Mouse (Mus musculus) ES-E14 (cell line): ENCODE data around the gene Prkag2. TPM values are rescaled to one million over a fixed set of nuclear protein-coding genes. Genes with fewer than 3 reads are reported as not detected.
A peak's percentile ranks its signal among the peaks of the same experiment; 100 is the strongest.

Experiments used
- DNase-seq: peaks from one replicate; pipeline ENCODE4 v3.0.0-alpha.2; 2013; ENCODE audit warnings: low read depth, low spot score
- H3K27ac ChIP-seq: 2 replicates; pipeline ENCODE4 v1.5.1; 2012; ENCODE audit warnings: low read depth, mild to moderate bottlenecking, low read length, moderate library complexity, mixed read lengths; ENCODE audit not compliant: poor library complexity, insufficient read depth, severe bottlenecking
- H3K36me3 ChIP-seq: 2 replicates; pipeline ENCODE4 v1.6.1; 2012; ENCODE audit warnings: mild to moderate bottlenecking, low read length, moderate library complexity, mixed read lengths; ENCODE audit not compliant: control insufficient read depth, poor library complexity, insufficient read depth, severe bottlenecking
- H3K4me1 ChIP-seq, 2 experiments: fragments of 150-350 bp in 1 of 2; sonication (generic) in 1 of 2; 2 replicates each; pipeline ENCODE4 v1.6.1; 2012; ENCODE audit warnings: low read length in 2 of 2, mild to moderate bottlenecking in 1 of 2, mixed read lengths in 1 of 2; ENCODE audit not compliant: control insufficient read depth in 2 of 2, insufficient read depth in 2 of 2, poor library complexity in 1 of 2
- H3K4me3 ChIP-seq, 2 experiments: fragments of 150-350 bp in 1 of 2; sonication (generic) in 1 of 2; 2 replicates each; pipeline ENCODE4 v1.5.1; 2012; ENCODE audit warnings: low read length in 2 of 2, low read depth in 1 of 2, mild to moderate bottlenecking in 1 of 2, mixed read lengths in 1 of 2; ENCODE audit not compliant: insufficient read depth in 1 of 2, poor library complexity in 1 of 2, severe bottlenecking in 1 of 2
- H3K9ac ChIP-seq: 2 replicates; pipeline ENCODE4 v1.6.1; 2012; ENCODE audit warnings: low read depth, mild to moderate bottlenecking, low read length, mixed read lengths; ENCODE audit not compliant: poor library complexity, insufficient read depth, severe bottlenecking
- H3K9me3 ChIP-seq: fragments of 150-350 bp; sonication (generic); 2 replicates; pipeline ENCODE4 v1.6.1; 2012; ENCODE audit warnings: low read depth, mild to moderate bottlenecking, low read length; ENCODE audit not compliant: control insufficient read depth, insufficient read depth
- CHD2 ChIP-seq: IDR thresholded peaks from 2 replicates; pipeline ENCODE4 v1.6.1; 2014; ENCODE audit warnings: mild to moderate bottlenecking, low read depth, low read length, inconsistent platforms
- HCFC1 ChIP-seq: IDR thresholded peaks from 2 replicates; pipeline ENCODE4 v1.6.1; 2012; ENCODE audit warnings: low read length, inconsistent platforms, borderline replicate concordance; ENCODE audit not compliant: insufficient read depth
- MAFK ChIP-seq: IDR thresholded peaks from 2 replicates; pipeline ENCODE4 v1.6.1; 2014; ENCODE audit warnings: mild to moderate bottlenecking, low read depth, low read length, inconsistent platforms; ENCODE audit not compliant: insufficient read depth
- ZC3H11A ChIP-seq: IDR thresholded peaks from 2 replicates; pipeline ENCODE4 v1.6.1; 2012; ENCODE audit warnings: low read depth, mild to moderate bottlenecking, inconsistent platforms, low read length, borderline replicate concordance
- ZNF384 ChIP-seq: IDR thresholded peaks from 2 replicates; pipeline ENCODE4 v1.6.1; 2012; ENCODE audit warnings: low read depth, low read length, inconsistent platforms
- in situ Hi-C, 2 experiments: fragments of 600-800 bp; cut with MboI; formaldehyde crosslinking; loops; one replicate each; pipeline ENCODE4 v1.15.1; 2025; ENCODE audit warnings: low sequenced_read_pairs in 2 of 2, inconsistent platforms in 1 of 2; ENCODE audit not compliant: unreplicated experiment in 2 of 2
- total RNA-seq: library from RNA; depleted of rRNA; stranded (reverse); fragments of 300-350 nt; gene quantifications from 2 replicates; pipeline ENCODE4 v1.2.3, GENCODE M21; 2012

Gene Prkag2
- total RNA-seq, 1 experiment, result 10.5 TPM

DNA sequence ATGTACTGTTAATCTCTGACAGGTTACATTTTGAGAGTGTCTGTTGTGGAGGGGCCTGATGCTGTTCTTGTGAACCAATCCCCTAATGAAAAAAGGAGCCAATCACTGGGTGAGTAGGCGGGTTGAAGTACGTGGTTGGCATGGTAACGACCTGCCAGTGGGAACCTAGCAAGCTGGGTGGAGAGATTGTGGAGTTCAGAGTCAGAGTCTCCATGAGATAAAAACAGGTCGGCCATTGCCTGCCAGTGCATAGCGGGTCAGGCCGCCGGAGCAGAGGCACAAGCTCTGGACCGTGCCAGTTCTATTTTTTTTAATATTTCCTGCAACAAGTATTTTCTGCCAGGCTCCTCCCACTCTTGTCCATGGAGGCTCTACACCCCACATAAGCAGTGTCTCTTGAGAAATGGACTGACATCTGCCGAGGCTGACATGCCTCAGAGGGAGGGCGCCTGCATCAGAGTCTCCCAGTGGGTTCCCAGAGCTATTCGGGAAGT lies 230.6 kb downstream of the Prkag2 start:
- peak; percentile 24 for DNase-seq
- in situ Hi-C loops, result no loop called here
- H3K36me3 ChIP-seq, result peaks cover 3% of the 10 kb centered on the region

GRCm38 (mm10) chr5:24863804-24864203 lies 236.6 kb downstream of the Prkag2 start:
- in situ Hi-C loops, result no loop called here
- no peak overlapping the region for H3K27ac ChIP-seq
- peaks cover under 1% of the 10 kb centered on the region; the same call in 1 of the 2 replicates for H3K36me3 ChIP-seq
- no peak overlapping the region for H3K9ac ChIP-seq
- TF ChIP-seq ZC3H11A (no peak), CHD2 (no peak), MAFK (no peak), HCFC1 (no peak), ZNF384 (no peak)
- no peak for DNase-seq
- peak overlapping the region in 1 of 2 experiments; percentile 26; a peak in 1 of 4 replicates for H3K4me3 ChIP-seq
- H3K4me1 ChIP-seq, result no peaks in the 10 kb centered on the region
- H3K9me3 ChIP-seq, result no peaks in the 10 kb centered on the region

More for the DNA sequence above, 230.6 kb downstream of the Prkag2 start:
- peaks cover 0 to 4% of the 10 kb centered on the region in 2 experiments; a peak in 1 of 4 replicates for H3K4me1 ChIP-seq
- TF ChIP-seq ZC3H11A, result no peak
- TF ChIP-seq ZNF384, result no peak
- no peak for TF ChIP-seq CHD2
- TF ChIP-seq HCFC1, result no peak
- H3K27ac ChIP-seq, result no peak overlapping the region
- no peak overlapping the region for H3K9ac ChIP-seq
- H3K9me3 ChIP-seq, result no peaks in the 10 kb centered on the region
- H3K4me3 ChIP-seq, result no peak overlapping the region

DNA sequence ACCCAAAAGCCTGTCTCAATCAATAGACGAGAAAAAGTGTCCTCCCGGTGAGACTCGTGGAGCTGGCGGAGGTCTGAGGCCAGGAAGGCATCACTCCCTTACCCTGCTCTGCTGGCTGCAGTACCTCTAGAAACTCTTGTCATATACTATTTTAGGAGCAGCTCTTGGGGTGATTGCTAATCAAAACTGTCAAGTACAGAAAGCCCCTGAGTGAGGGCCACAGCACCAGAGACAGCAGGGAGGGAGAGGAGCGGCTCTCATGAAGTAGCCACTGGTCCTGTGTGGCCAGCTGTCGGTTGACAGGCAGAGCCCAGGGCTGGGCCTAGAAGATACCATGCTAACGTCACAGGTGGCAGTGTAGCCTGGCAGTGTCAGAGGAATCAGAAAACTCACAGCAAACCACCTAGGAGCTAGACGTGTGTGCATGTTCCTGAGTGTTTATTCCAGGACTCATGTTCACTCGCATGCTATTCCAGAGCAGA lies 239.0 kb downstream of the Prkag2 start:
- no peak for TF ChIP-seq MAFK
- no peak for TF ChIP-seq ZC3H11A
- TF ChIP-seq HCFC1, result no peak
- TF ChIP-seq ZNF384, result no peak
- no peak for TF ChIP-seq CHD2
- Histone ChIP-seq H3K36me3 (no peaks in the 10 kb centered on the region), H3K9me3 (no peaks in the 10 kb centered on the region), H3K9ac (no peak overlapping the region), H3K4me1 (no peaks in the 10 kb centered on the region), H3K4me3 (no peak overlapping the region), H3K27ac (no peak overlapping the region)
- in situ Hi-C loops, result no loop called here
- DNase-seq, result no peak

DNA sequence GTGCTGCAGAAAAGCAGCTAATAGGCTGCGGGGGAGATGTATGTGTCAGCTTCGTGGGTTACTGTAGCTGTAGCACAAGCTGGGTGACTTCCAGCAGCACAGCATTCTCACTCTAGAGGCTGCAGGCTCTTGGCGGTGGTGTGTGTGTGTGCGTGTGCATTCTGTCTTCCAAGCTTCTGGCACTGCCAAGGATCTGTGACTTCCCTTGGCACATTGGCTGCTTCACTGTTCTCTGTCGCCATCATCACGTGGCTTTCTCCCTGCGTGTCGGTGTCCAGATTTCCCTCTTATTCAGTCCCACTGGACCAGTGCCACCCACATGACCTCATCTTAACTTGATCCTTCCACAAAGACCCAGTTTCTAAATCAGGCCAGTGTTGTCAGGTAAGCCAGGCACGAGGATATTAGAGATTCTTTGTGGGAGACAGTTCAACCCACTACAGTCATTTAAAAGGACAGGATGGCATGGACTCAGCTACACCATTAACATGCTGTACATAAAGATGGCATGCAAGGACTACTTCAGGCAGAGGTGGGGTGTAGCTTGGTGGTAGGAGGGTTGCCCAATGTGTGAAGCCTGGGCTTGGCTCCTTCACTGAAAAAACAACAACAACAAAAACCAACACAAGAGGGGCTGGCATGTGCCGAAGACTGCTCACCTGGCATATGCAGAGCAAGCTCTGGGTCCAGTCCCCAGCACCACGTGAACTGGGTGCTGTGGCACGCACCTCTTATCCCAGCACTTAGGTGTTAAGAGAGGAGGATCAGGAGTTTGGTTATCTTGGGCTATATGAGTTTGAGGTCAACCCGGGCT lies 239.6 kb downstream of the Prkag2 start:
- Histone ChIP-seq H3K27ac (no peak overlapping the region), H3K4me1 (no peaks in the 10 kb centered on the region), H3K9ac (no peak overlapping the region), H3K9me3 (no peaks in the 10 kb centered on the region), H3K36me3 (no peaks in the 10 kb centered on the region), H3K4me3 (no peak overlapping the region)
- in situ Hi-C loops, result no loop called here
- DNase-seq, result no peak
- TF ChIP-seq ZC3H11A, result no peak
- no peak for TF ChIP-seq HCFC1
- no peak for TF ChIP-seq CHD2
- TF ChIP-seq ZNF384, result no peak
- TF ChIP-seq MAFK, result no peak
